Mouse (Mus musculus) liver, embryonic 14.5 days (tissue): Measurements from ENCODE around the gene Itpr3. TPM values are rescaled to one million over a fixed set of nuclear protein-coding genes. Genes with fewer than 3 reads are reported as not detected.

ENCODE experiments used
- ATAC-seq: fragments of 200-750 bp; cut with Nextera tagmentation; 2 replicates; pipeline ENCODE4 v1.8.0; 2017; ENCODE audit warnings: moderate number of reproducible peaks, mild to moderate bottlenecking, moderate library complexity; ENCODE audit not compliant: insufficient read depth
- DNase-seq, 3 experiments: peaks; one replicate each; pipeline ENCODE4 v3.0.0-alpha.2; 2012 to 2013; ENCODE audit warnings: low read depth in 3 of 3, low spot score in 3 of 3
- H3K27ac ChIP-seq: fragments of 300-500 bp; sonication (generic); 2 replicates; pipeline ENCODE4 v1.5.1; 2014; ENCODE audit warnings: moderate library complexity, mild to moderate bottlenecking, control low read depth, inconsistent platforms
- H3K27me3 ChIP-seq: fragments of 300-500 bp; sonication (generic); 2 replicates; pipeline ENCODE4 v1.6.1; 2014; ENCODE audit warnings: mild to moderate bottlenecking, low read length, moderate library complexity; ENCODE audit not compliant: control insufficient read depth, insufficient read depth
- H3K36me3 ChIP-seq: fragments of 300-500 bp; sonication (generic); replicated peaks from 2 replicates; pipeline ENCODE4 v1.6.1; 2014; ENCODE audit warnings: low read depth; ENCODE audit not compliant: control insufficient read depth, insufficient read depth
- H3K4me1 ChIP-seq, 2 experiments: fragments of 200-500 bp in 1 of 2; fragments of 300-500 bp in 1 of 2; sonication (generic) in 1 of 2; replicated peaks; 2 replicates each; pipeline ENCODE4 v1.6.1; 2012 to 2014; ENCODE audit warnings: antibody characterized with exemption in 1 of 2, inconsistent platforms in 1 of 2, low read length in 1 of 2; ENCODE audit not compliant: control insufficient read depth in 2 of 2, insufficient read depth in 2 of 2
- H3K4me2 ChIP-seq: fragments of 300-500 bp; sonication (generic); 2 replicates; pipeline ENCODE4 v1.6.1; 2014; ENCODE audit warnings: low read depth, mild to moderate bottlenecking, control low read depth, moderate library complexity
- H3K4me3 ChIP-seq, 2 experiments: fragments of 200-500 bp in 1 of 2; fragments of 300-500 bp in 1 of 2; sonication (generic) in 1 of 2; 2 replicates each; pipeline ENCODE4 v1.5.1; 2012 to 2014; ENCODE audit warnings: low read depth in 2 of 2, low read length in 2 of 2, mild to moderate bottlenecking in 2 of 2, control low read depth in 1 of 2, inconsistent platforms in 1 of 2, moderate library complexity in 1 of 2; ENCODE audit not compliant: insufficient read depth in 1 of 2
- H3K9ac ChIP-seq: fragments of 300-500 bp; sonication (generic); replicated peaks from 2 replicates; pipeline ENCODE4 v1.6.1; 2014; ENCODE audit warnings: mild to moderate bottlenecking, control low read depth, moderate library complexity
- H3K9me3 ChIP-seq: fragments of 300-500 bp; sonication (generic); 2 replicates; pipeline ENCODE4 v1.6.1; 2016; ENCODE audit warnings: low read length, mixed read lengths; ENCODE audit not compliant: control insufficient read depth
- CTCF ChIP-seq: IDR thresholded peaks from 2 replicates; pipeline ENCODE4 v1.5.1; 2016; ENCODE audit warnings: antibody characterized with exemption, low read depth, control low read depth
- EP300 ChIP-seq: IDR thresholded peaks from 2 replicates; pipeline ENCODE4 v1.6.1; 2016; ENCODE audit warnings: antibody characterized with exemption, low read depth
- WGBS: fragments of 180-500 bp; shearing (Covaris S2); extraction: QIAGEN DNeasy Blood & Tissue Kit; methylation state at CpG from one replicate; pipeline ENCODE4 v1.1.7; 2014; ENCODE audit not compliant: insufficient replicate concordance; 5-methylcytosine and 5-hydroxymethylcytosine counted together
- polyA plus RNA-seq, 2 experiments: library from polyadenylated mRNA; depleted of rRNA in 1 of 2; stranded (reverse) in 1 of 2; unstranded in 1 of 2; fragments of >200 nt; fragmentation: Nextera tagmentation in 1 of 2; extraction: Ambion mirVana in 1 of 2; gene quantifications; 2 replicates each; pipeline versions ENCODE4 v1.2.1 to v1.2.3; 2012 to 2014

Gene Itpr3
- polyA plus RNA-seq, 2 experiments, result 0.53 to 0.96 TPM

DNA sequence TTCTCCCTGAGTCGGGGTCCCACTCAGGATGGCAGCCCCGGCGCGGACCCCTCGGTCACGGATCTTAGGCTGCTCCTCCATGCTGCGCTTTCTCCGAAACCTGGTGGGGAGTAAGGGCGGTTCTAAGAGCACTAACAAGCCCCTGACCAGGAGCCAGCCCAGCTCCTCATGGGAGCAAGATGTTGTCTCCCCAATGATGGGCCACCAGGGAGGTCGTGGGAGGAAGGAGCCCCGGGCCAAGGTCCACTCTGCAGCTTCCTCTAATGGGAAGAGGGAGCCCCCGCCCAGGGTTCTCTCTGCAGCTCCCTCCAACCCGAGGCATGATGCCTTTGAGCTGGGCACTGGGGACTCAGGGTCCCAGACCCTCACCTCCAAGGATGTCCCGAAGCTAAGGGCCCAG lies 27.7 kb upstream of the Itpr3 start:
- H3K27me3 ChIP-seq, result no peaks in the 10 kb centered on the region
- no peak overlapping the region for H3K9ac ChIP-seq
- DNase-seq, result no peak
- H3K36me3 ChIP-seq, result no peaks in the 10 kb centered on the region; the same call in 1 of the 2 replicates
- H3K4me2 ChIP-seq, result no peak overlapping the region
- peaks cover 0 to 12% of the 10 kb centered on the region in 2 experiments for H3K4me1 ChIP-seq
- 70% methylated on average over 14 of the region's 14 CpGs for WGBS
- no peaks in the 10 kb centered on the region for H3K9me3 ChIP-seq
- TF ChIP-seq EP300 (no peak), CTCF (no peak)
- no peak overlapping the region for H3K4me3 ChIP-seq
- H3K27ac ChIP-seq, result no peak overlapping the region
- ATAC-seq, result no peak

- H3K4me3 ChIP-seq, result no peak overlapping the region
These were observed 26.2 kb upstream of the Itpr3 start for GRCm38 (mm10) chr17:27030896-27031295.

GRCm38 (mm10) chr17:27032328-27032727 lies 24.8 kb upstream of the Itpr3 start:
- Histone ChIP-seq H3K9ac (no peak overlapping the region), H3K4me3 (no peak overlapping the region), H3K9me3 (no peaks in the 10 kb centered on the region), H3K27ac (no peak overlapping the region), H3K36me3 (no peaks in the 10 kb centered on the region), H3K4me2 (0 out of 2 replicates have a peak overlapping the region, but pooled peaks have one; percentile 0), H3K4me1 (peaks cover 0 to 6% of the 10 kb centered on the region in 2 experiments; a peak in 3 of 4 replicates), H3K27me3 (no peaks in the 10 kb centered on the region)
- 38% methylated on average over 7 of the region's 7 CpGs for WGBS
- DNase-seq (no peak), ATAC-seq (no peak)
- no peak for TF ChIP-seq CTCF
- no peak for TF ChIP-seq EP300

More at GRCm38 (mm10) chr17:27030896-27031295, 26.2 kb upstream of the Itpr3 start:
- no peak for TF ChIP-seq EP300
- no peak for TF ChIP-seq CTCF
- H3K9ac ChIP-seq, result no peak overlapping the region
- no peaks in the 10 kb centered on the region for H3K27me3 ChIP-seq
- DNase-seq (no peak), ATAC-seq (no peak)
- H3K27ac ChIP-seq, result no peak overlapping the region
- no peak overlapping the region for H3K4me2 ChIP-seq
- peaks cover 0 to 12% of the 10 kb centered on the region in 2 experiments for H3K4me1 ChIP-seq
- H3K9me3 ChIP-seq, result no peaks in the 10 kb centered on the region
- 79% methylated on average over 4 of the region's 4 CpGs for WGBS
- H3K36me3 ChIP-seq, result no peaks in the 10 kb centered on the region; the same call in 1 of the 2 replicates

GRCm38 (mm10) chr17:27032869-27033268 lies 24.2 kb upstream of the Itpr3 start:
- Histone ChIP-seq H3K36me3 (no peaks in the 10 kb centered on the region), H3K4me2 (0 out of 2 replicates have a peak overlapping the region, but pooled peaks have one; percentile 0), H3K9ac (no peak overlapping the region), H3K4me3 (no peak overlapping the region), H3K9me3 (no peaks in the 10 kb centered on the region), H3K27ac (no peak overlapping the region), H3K27me3 (no peaks in the 10 kb centered on the region), H3K4me1 (peaks cover 0 to 3% of the 10 kb centered on the region in 2 experiments; a peak in 3 of 4 replicates)
- 2% methylated on average over 14 of the region's 14 CpGs for WGBS
- TF ChIP-seq EP300 (no peak), CTCF (peak; percentile 96)
- DNase-seq (no peak), ATAC-seq (no peak)

GRCm38 (mm10) chr17:27036465-27036864 lies 20.6 kb upstream of the Itpr3 start:
- Histone ChIP-seq H3K9ac (no peak overlapping the region), H3K27ac (no peak overlapping the region), H3K4me1 (no peaks in the 10 kb centered on the region), H3K4me2 (no peak overlapping the region), H3K36me3 (no peaks in the 10 kb centered on the region), H3K9me3 (no peaks in the 10 kb centered on the region), H3K4me3 (no peak overlapping the region), H3K27me3 (no peaks in the 10 kb centered on the region)
- no peak for DNase-seq
- 28% methylated on average over 7 of the region's 7 CpGs for WGBS
- no peak for TF ChIP-seq EP300
- no peak for ATAC-seq
